Mouse (Mus musculus): ENCODE measurements around the gene Rps8.

DNA sequence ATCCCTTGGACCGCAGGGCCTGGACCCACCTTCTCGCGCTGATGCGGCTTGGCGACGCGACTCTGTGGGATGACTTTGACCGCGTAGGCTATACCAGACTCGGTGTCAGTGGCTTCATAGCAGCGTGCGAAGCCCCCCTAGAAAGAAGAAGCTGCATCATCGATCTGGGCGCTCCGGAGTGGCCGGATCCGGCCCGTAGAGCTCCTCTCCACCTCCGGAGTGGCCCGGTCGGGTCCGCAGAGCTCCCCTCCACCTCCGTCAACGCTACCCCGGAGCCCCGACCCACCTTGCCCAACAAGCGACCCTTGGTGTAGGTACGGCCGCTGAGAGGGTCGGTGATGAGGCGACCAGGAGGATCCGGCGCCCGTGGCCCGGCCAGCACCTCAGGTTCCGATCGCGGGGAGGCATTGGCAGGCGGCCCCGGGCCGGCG lies 22.7 kb downstream of the Rps8 start:
- TF ChIP-seq E2F4 (IDR thresholded peaks at IDR 0.05; ENCODE audit: insufficient read depth) (no peak), USF1 (IDR thresholded peaks at IDR 0.05; ENCODE audit: low read depth) (no peak), POLR2A (IDR thresholded peaks at IDR 0.05; ENCODE audit: insufficient read length, low read depth) (no peak), CEBPB (IDR thresholded peaks at IDR 0.05; ENCODE audit: insufficient read depth, poor library complexity, severe bottlenecking) (no peak), POLR2AphosphoS2 (IDR thresholded peaks at IDR 0.05; ENCODE audit: insufficient read length, low read depth) (no peak), TCF12 (IDR thresholded peaks at IDR 0.05; ENCODE audit: insufficient read depth, poor library complexity, severe bottlenecking) (no peak), MYOG (IDR thresholded peaks at IDR 0.05; ENCODE audit: control insufficient read depth in 1 of 3, insufficient read depth in 1 of 3, insufficient read length in 2 of 3, low read depth in 2 of 3) (no peak), MAX (IDR thresholded peaks at IDR 0.05; ENCODE audit: low read depth) (no peak), TCF3 (IDR thresholded peaks at IDR 0.05; ENCODE audit: insufficient read length, low read depth) (no peak), SRF (IDR thresholded peaks at IDR 0.05; ENCODE audit: control insufficient read depth, insufficient read length, low read depth) (no peak), REST (IDR thresholded peaks at IDR 0.05; ENCODE audit: insufficient read depth, insufficient read length) (no peak), MYOD1 (IDR thresholded peaks at IDR 0.05; ENCODE audit: control insufficient read depth in 1 of 3, insufficient read length in 2 of 3, low read depth in 2 of 3) (no peak)
